Mouse (Mus musculus): ENCODE results near the gene Henmt1. TPM values are rescaled to one million over a fixed set of nuclear protein-coding genes. Genes with fewer than 3 reads are reported as not detected.

Henmt1 gene
- polyA plus RNA-seq, 1 experiment from 2014 or later, result 0.49 TPM

GRCm38 (mm10) chr3:108910303-108911080, 29.2 kb upstream of the Henmt1 start:
- H3K4me2 ChIP-seq (ENCODE audit: low read depth, low read length), result peak overlapping the region; percentile 95
- H3K27me3 ChIP-seq (ENCODE audit: control insufficient read depth, insufficient read depth, low read length), result no peaks in the 10 kb centered on the region
- peaks cover 7% of the 10 kb centered on the region; the same call in 1 of the 2 replicates for H3K36me3 ChIP-seq (ENCODE audit: control insufficient read depth, insufficient read depth, low read length)
- H3K4me1 ChIP-seq (ENCODE audit: control insufficient read depth, insufficient read depth, low read length), result peaks cover 7% of the 10 kb centered on the region; the same call in 1 of the 2 replicates
- peak overlapping the region; percentile 96 for H3K4me3 ChIP-seq (replicated peaks; ENCODE audit: low read length)
- H3K27ac ChIP-seq (ENCODE audit: low read length), result peak overlapping the region; percentile 99
- no peak for ATAC-seq (ENCODE audit: insufficient read depth, low FRiP score)
- H3K9ac ChIP-seq (ENCODE audit: low read length), result peak overlapping the region; percentile 94
- H3K9me3 ChIP-seq (replicated peaks; ENCODE audit: control insufficient read depth, low read length), result no peaks in the 10 kb centered on the region
- WGBS, result under 1% methylated on average over 31 of the region's 32 CpGs

GRCm38 (mm10) chr3:108911081-108911547, 28.6 kb upstream of the Henmt1 start:
- H3K9me3 ChIP-seq (replicated peaks; ENCODE audit: control insufficient read depth, low read length), result no peaks in the 10 kb centered on the region
- ATAC-seq (ENCODE audit: insufficient read depth, low FRiP score), result peak; percentile 89
- no peaks in the 10 kb centered on the region for H3K27me3 ChIP-seq (ENCODE audit: control insufficient read depth, insufficient read depth, low read length)
- H3K4me3 ChIP-seq (replicated peaks; ENCODE audit: low read length), result peak overlapping the region; percentile 96
- H3K9ac ChIP-seq (ENCODE audit: low read length), result peak overlapping the region; percentile 94
- peaks cover 7% of the 10 kb centered on the region; the same call in 1 of the 2 replicates for H3K4me1 ChIP-seq (ENCODE audit: control insufficient read depth, insufficient read depth, low read length)
- WGBS, result under 1% methylated on average over 44 of the region's 44 CpGs
- peaks cover 5% of the 10 kb centered on the region; the same call in 1 of the 2 replicates for H3K36me3 ChIP-seq (ENCODE audit: control insufficient read depth, insufficient read depth, low read length)
- H3K4me2 ChIP-seq (ENCODE audit: low read depth, low read length), result peak overlapping the region; percentile 95
- H3K27ac ChIP-seq (ENCODE audit: low read length), result peak overlapping the region; percentile 99

- Histone ChIP-seq H3K36me3 (ENCODE audit: control insufficient read depth, insufficient read depth, low read length) (peaks cover 5% of the 10 kb centered on the region; the same call in 1 of the 2 replicates), H3K4me1 (ENCODE audit: control insufficient read depth, insufficient read depth, low read length) (peaks cover 7% of the 10 kb centered on the region; the same call in 1 of the 2 replicates), H3K27me3 (ENCODE audit: control insufficient read depth, insufficient read depth, low read length) (no peaks in the 10 kb centered on the region), H3K27ac (ENCODE audit: low read length) (peak within 1 kb of the TSS; percentile 99), H3K9me3 (replicated peaks; ENCODE audit: control insufficient read depth, low read length) (no peaks in the 10 kb centered on the region), H3K4me3 (replicated peaks; ENCODE audit: low read length) (peak within 1 kb of the TSS; percentile 96), H3K9ac (ENCODE audit: low read length) (peak within 1 kb of the TSS; percentile 94), H3K4me2 (ENCODE audit: low read depth, low read length) (peak within 1 kb of the TSS; percentile 95)
- ATAC-seq (ENCODE audit: insufficient read depth, low FRiP score), result peak; percentile 99
- 1% methylated on average over 53 of the region's 53 CpGs for WGBS
Measured at GRCm38 (mm10) chr3:108911548-108912413, 27.9 kb upstream of the Henmt1 start, which contains the start of gene Prpf38b. TSS of gene Prpf38b (minus strand) at chr3:108911727.

GRCm38 (mm10) chr3:108915999-108916398, 23.7 kb upstream of the Henmt1 start:
- H3K9me3 ChIP-seq (replicated peaks; ENCODE audit: control insufficient read depth, low read length), result no peaks in the 10 kb centered on the region
- no peak overlapping the region for H3K27ac ChIP-seq (ENCODE audit: low read length)
- H3K4me2 ChIP-seq (ENCODE audit: low read depth, low read length), result no peak overlapping the region
- 69% methylated on average over 1 of the region's 1 CpGs for WGBS
- no peak for ATAC-seq (ENCODE audit: insufficient read depth, low FRiP score)
- H3K9ac ChIP-seq (ENCODE audit: low read length), result no peak overlapping the region
- no peaks in the 10 kb centered on the region for H3K27me3 ChIP-seq (ENCODE audit: control insufficient read depth, insufficient read depth, low read length)
- H3K4me1 ChIP-seq (ENCODE audit: control insufficient read depth, insufficient read depth, low read length), result no peaks in the 10 kb centered on the region
- H3K4me3 ChIP-seq (replicated peaks; ENCODE audit: low read length), result no peak overlapping the region
- H3K36me3 ChIP-seq (ENCODE audit: control insufficient read depth, insufficient read depth, low read length), result no peaks in the 10 kb centered on the region

GRCm38 (mm10) chr3:108916857-108917256, 22.8 kb upstream of the Henmt1 start:
- Histone ChIP-seq H3K9me3 (replicated peaks; ENCODE audit: control insufficient read depth, low read length) (no peaks in the 10 kb centered on the region), H3K27ac (ENCODE audit: low read length) (no peak overlapping the region), H3K4me1 (ENCODE audit: control insufficient read depth, insufficient read depth, low read length) (no peaks in the 10 kb centered on the region), H3K4me2 (ENCODE audit: low read depth, low read length) (no peak overlapping the region), H3K36me3 (ENCODE audit: control insufficient read depth, insufficient read depth, low read length) (no peaks in the 10 kb centered on the region), H3K27me3 (ENCODE audit: control insufficient read depth, insufficient read depth, low read length) (no peaks in the 10 kb centered on the region), H3K9ac (ENCODE audit: low read length) (no peak overlapping the region), H3K4me3 (replicated peaks; ENCODE audit: low read length) (no peak overlapping the region)
- 23% methylated on average over 4 of the region's 4 CpGs for WGBS
- no peak for ATAC-seq (ENCODE audit: insufficient read depth, low FRiP score)

GRCm38 (mm10) chr3:108917986-108918385, 21.7 kb upstream of the Henmt1 start:
- Histone ChIP-seq H3K9ac (ENCODE audit: low read length) (no peak overlapping the region), H3K9me3 (replicated peaks; ENCODE audit: control insufficient read depth, low read length) (no peaks in the 10 kb centered on the region), H3K27me3 (ENCODE audit: control insufficient read depth, insufficient read depth, low read length) (no peaks in the 10 kb centered on the region), H3K4me3 (replicated peaks; ENCODE audit: low read length) (no peak overlapping the region), H3K36me3 (ENCODE audit: control insufficient read depth, insufficient read depth, low read length) (no peaks in the 10 kb centered on the region), H3K4me2 (ENCODE audit: low read depth, low read length) (no peak overlapping the region), H3K4me1 (ENCODE audit: control insufficient read depth, insufficient read depth, low read length) (no peaks in the 10 kb centered on the region), H3K27ac (ENCODE audit: low read length) (no peak overlapping the region)
- WGBS, result 54% methylated on average over 3 of the region's 3 CpGs
- ATAC-seq (ENCODE audit: insufficient read depth, low FRiP score), result no peak

GRCm38 (mm10) chr3:108918852-108919251, 20.8 kb upstream of the Henmt1 start:
- Histone ChIP-seq H3K4me2 (ENCODE audit: low read depth, low read length) (no peak overlapping the region), H3K9ac (ENCODE audit: low read length) (no peak overlapping the region), H3K27me3 (ENCODE audit: control insufficient read depth, insufficient read depth, low read length) (no peaks in the 10 kb centered on the region), H3K4me1 (ENCODE audit: control insufficient read depth, insufficient read depth, low read length) (no peaks in the 10 kb centered on the region), H3K36me3 (ENCODE audit: control insufficient read depth, insufficient read depth, low read length) (no peaks in the 10 kb centered on the region), H3K4me3 (replicated peaks; ENCODE audit: low read length) (no peak overlapping the region), H3K9me3 (replicated peaks; ENCODE audit: control insufficient read depth, low read length) (no peaks in the 10 kb centered on the region), H3K27ac (ENCODE audit: low read length) (no peak overlapping the region)
- 98% methylated on average over 1 of the region's 1 CpGs for WGBS
- ATAC-seq (ENCODE audit: insufficient read depth, low FRiP score), result no peak

GRCm38 (mm10) chr3:108920442-108921070, 19.1 kb upstream of the Henmt1 start:
- Histone ChIP-seq H3K27ac (ENCODE audit: low read length) (no peak overlapping the region), H3K36me3 (ENCODE audit: control insufficient read depth, insufficient read depth, low read length) (no peaks in the 10 kb centered on the region), H3K4me3 (replicated peaks; ENCODE audit: low read length) (no peak overlapping the region), H3K9ac (ENCODE audit: low read length) (no peak overlapping the region), H3K27me3 (ENCODE audit: control insufficient read depth, insufficient read depth, low read length) (no peaks in the 10 kb centered on the region), H3K4me2 (ENCODE audit: low read depth, low read length) (no peak overlapping the region), H3K9me3 (replicated peaks; ENCODE audit: control insufficient read depth, low read length) (no peaks in the 10 kb centered on the region), H3K4me1 (ENCODE audit: control insufficient read depth, insufficient read depth, low read length) (no peaks in the 10 kb centered on the region)
- ATAC-seq (ENCODE audit: insufficient read depth, low FRiP score), result no peak
- WGBS, result 87% methylated on average over 3 of the region's 3 CpGs
